Mouse (Mus musculus): ENCODE measurements around the gene Cdpf1.
A peak's percentile ranks its signal among the peaks of the same experiment; 100 is the strongest.

Cdpf1 gene

DNA sequence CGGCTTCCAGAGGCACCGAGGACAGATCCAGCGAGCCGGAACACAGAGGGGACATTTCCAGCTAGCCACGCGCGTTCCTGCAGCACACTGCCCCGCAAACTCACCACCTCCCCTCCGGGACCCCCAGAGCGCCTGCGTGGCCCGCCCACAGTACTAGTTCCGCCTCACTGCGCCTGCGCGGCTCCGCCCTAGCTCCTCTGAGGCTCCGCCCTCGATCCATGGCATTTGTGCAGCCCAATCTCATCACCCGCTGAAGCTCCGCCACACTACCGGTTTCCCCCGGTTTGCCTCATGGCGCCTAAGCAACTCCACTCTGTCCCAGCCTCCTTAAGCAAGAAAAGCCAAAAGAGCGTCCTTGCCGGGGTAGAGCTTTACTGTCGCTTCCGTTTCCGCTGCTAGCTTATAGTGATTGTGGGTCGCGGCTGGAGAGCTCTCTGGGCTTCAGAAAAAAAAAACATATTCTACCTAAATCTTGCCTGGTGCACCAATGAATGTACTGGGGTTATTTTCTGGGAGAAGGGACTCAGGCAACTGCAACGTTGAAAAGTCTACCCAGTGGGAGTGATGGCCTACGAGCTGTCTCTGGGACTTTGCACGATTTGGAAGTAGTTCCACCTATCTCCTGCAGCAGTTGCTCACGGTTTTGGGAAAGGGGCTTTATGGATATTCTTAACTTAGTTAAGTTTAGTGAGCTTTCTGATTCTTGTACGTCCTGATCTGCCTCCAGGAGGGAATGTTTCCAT, at the start of gene Cdpf1:
Cdpf1 (minus strand) TSS at position 163 of the 743 bp plus-strand sequence.
- peak; percentile 98 for DNase-seq

DNA sequence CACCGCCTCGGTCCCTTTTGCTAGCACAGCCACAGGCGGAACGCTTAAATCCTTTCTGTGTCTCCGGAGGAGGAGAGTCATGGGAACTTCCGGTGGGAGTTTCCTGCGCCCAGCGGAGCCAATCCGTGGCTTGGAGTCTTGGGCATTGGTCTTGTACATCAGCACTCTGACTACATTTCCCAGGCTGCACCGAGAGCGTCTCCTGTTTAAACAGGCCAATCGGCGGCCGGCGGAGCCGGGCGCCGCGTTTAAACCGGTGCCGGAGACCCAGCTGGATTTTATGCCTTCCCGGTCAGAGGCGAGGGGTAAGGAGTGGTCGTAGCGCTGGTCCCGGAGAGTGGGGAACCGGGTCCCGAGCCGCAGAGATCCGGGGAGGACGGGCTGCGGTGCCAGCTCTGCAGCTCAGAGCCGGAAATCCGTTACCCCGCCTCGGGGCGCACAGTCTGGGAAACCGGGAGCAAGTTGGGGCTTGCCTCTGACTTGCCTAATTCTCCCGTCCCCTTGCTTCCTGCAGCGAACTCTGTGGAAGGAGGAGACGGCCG, 48.1 kb upstream of the Cdpf1 start, which contains the start of gene Gtse1:
Gtse1 (plus strand) TSS at position 256 of the 542 bp plus-strand sequence.
- peak; percentile 90 to 92 for DNase-seq

DNA sequence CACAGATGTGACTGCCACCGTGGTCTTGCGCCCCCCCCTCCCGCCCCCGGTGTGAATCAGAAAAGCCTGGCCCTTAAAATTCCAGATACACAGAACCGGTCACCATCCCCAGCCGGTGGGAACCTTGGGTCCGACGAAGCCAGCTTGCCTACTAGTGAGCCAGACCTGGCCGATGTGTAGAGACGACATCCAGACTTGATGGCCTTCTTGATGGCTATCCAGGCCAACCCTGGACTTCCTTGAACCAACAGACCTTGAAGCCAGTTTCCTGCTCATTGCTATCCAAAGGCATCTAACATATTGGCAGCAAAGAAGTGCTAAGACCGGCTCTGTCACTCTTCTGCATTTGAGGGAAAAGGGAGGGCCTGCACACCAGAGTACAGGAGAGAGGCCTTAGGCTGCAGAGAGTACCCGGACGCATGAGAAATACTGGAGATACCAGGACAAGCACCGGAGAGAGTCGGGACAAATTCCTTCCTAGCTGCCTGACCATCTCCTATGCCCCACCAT, 47.5 kb upstream of the Cdpf1 start:
- no peak for DNase-seq

DNA sequence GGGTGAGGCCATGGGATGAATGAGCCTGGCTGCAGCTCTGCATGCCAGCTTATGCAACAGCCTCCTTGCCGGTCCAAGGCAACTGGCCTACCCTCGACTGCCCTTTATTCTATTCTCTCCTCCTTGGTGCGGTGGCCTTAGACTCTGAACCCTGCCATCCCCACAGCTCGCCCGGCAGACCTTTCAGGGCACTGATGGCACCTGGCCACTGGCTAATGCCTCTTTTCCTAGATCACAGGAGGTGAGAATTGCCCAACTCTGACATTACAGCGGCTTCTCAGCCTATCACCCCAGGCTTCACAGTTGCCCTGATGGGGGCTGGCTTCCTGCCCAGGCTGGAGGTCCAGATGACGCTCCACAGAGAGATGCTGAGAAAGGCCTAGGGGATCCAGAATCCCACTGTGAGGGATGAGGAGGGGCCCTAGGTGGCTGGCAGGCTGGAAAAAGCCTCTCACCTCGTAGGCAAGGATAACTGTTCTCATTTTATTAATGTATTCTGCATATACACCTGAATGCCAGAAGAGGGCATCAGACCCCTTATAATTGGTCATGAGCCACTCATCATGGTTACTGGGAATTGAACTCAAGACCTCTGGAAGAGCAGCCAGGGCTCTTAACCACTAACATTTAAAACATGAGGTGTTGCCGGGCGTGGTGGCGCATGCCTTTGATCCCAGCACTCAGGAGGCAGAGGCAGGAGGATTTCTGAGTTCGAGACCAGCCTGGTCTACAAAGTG, 40.3 kb upstream of the Cdpf1 start:
- no peak for DNase-seq

DNA sequence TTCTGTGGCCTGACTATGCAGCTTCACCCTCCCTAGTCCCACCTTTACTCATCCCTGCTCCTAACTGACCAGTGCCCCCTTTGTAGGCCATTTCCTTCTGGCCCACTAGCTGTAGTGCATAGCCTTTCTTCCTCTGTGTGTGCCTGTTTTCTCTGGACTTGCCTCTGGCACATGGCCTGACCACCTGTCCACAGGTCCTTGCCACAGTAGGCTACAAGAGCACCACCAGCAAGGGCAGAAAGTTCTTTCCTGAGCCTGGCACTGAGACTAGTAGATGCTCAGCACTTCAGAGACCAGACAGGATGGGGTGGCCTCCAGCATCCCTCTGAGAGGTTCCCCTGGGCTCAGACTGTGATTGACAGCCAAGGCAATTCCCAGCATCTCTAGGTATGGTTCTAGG, 33.6 kb upstream of the Cdpf1 start:
- DNase-seq, result no peak

DNA sequence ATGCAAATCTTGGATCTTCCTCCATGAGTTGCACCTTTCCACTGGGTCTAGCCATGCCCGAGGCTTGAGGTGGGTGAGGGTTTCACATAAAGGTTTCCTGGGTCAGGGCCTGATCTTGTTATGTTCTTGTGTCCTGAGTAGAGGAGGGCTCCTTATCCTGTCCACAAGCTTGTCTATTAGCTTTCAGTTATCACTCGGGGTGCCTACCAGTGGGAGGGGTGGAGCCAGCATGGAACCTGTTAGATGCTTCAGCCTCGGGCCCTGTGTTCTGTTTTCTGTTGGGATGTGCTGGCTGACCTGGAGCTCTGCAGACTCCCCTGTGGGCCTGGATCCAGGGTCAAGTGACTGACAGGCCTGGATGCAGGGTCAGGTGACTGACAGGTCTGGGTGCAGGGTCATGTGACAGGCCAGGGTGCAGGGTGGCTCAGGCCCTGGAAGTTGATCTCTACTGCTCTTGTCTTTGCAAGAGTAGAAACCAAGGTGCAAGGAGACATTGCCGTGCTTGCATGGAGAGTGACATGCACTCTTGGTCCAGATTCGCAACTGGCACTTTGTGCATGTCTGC, 30.4 kb upstream of the Cdpf1 start:
- no peak for DNase-seq

DNA sequence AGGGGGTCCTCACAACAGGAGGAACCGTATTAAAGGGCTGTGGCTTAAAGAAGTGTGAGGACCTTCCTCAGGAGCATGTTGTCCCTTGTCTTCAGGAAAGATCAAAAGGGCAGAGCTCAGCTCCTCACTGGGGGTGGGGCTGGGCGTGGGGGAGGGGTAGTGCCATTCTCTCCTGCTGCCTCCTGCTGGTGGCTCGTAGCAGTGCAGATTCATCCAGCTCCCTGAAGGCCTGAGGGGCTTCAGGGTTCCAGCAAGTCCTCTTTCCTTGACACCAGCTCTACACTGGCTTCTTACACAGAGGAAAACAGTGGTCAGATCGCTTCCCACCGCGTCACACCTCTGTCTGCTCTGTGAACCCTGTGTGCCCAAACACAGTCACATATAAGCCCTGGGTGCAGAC, 29.5 kb upstream of the Cdpf1 start:
- DNase-seq, result no peak

DNA sequence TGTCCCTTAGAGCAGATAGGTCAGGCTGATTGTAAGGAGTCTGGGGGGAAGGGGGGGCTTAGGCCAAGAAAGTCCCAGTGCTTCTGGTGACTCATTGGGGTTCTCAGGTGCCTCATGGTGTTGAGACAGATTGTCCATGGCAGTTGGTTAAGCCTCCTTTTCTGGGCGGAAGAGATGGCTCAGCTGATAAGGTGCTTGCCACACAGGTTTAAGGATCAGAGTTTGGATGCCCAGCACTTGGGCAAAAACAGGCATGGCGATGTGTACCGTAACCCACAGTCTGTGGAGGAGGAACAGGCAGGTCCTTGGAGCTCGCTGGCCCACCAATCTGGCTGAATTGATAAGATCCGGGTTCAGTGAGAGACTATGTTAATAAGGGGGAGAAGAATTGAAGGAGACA, 25.4 kb upstream of the Cdpf1 start:
- no peak for DNase-seq

DNA sequence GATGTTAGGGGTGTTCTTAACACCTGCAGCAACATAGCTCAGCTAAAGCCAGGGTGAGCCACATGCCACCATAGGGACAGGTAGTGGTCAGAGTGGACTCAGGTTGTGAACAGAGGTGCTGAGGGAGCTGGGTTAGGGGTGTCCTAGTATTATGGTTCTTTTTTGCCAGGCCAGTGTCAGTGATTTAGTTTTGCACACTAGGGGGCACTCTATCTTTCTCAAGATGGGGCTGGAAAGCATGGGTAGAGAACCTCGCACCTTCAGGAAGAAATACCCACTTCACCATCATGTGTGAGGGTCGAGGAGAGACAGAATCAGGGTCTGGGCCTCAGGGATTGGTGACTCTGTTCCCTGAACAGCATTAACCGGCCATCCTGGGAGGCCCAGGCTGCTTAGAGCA, 23.8 kb upstream of the Cdpf1 start:
- no peak for DNase-seq

DNA sequence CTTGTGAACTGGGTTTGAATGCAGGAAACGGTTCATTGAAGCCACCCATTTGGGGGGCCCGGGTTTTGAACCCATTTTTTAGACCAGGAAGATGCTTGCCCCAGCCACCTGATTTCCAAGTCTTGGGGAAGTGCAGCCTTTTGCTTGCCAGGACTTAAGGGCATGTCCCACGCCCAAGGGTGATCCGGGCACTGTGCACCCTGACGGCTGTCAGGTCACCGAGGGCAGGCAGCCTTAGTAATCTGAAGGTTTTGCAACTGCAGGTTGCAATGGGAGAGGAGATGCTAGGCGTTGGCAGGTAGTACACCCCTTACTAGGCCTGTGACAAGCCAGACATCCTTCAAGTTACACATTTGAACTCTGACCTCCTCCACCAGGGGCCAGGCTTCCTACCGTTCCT, 21.1 kb upstream of the Cdpf1 start:
- DNase-seq, result no peak

DNA sequence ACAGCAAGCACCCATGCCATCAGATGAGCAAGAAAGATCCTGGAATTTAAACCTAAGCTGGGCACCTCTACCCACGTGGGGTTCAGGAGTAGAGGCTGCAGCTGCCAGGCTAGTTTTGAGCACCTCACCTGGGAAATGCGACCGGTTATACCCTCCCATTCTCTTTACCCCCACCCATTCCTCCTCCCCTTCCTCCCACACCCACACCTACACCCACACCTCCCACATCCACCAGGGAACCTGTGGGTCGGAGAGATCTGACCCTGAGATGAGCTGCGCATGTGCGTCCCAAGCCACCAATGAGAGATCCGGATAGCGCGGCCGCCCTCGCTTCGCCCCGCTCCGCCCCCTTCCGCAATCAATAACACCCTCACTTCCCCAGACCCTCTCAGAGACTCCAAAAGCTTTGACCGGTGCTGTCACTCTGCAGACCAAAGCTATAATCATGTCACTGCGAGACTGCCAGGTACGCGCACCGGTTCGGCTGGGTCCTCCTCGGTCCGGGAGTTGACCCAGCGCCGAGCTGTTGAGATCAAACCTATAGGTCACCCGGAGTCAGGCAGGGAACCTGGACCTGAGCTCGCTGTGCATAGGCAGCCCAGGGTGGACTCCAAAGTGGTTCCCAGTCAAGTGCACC, 20.6 kb upstream of the Cdpf1 start, which contains the start of gene Ttc38:
Ttc38 (plus strand) TSS at position 353 of the 637 bp plus-strand sequence.
- DNase-seq, result peak; percentile 78 to 85

DNA sequence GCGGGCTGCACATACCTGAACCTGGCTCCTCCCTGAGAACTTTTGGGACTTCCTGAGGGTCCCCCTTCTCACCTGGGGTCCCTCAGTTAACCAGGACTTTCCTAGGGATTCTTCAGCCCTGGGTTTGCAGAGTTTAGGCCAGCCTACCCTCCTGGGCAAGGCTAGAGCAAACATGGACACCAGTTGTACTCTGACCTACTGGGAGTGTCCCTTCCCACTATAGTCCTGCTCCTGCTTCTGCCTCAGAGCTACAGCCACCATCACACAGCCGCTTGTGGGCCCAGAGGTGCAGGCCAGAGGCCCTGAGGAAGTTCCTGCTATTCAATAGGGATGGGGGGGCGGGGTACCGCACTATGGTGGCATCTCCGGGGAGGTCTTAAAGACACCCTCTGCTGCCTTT, 18.0 kb upstream of the Cdpf1 start:
- no peak for DNase-seq

DNA sequence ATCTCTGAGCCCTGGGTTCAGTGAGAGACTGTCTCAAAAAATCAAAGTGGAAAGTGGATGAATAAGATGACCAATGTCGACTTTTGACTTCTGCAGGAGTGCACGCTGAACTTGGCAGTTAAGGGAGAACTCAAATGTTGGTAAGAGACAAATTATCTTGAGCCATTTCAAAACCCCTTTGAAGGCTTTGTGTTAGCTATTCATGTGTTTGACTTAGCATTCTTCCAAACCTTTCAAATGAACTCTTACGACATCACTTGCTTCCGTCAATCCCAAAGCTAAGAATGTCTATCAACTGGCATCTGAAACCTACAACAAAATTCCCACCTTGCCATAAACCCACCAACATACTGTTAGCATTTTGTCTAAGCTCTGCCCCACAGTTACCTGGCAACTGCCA, 16.6 kb upstream of the Cdpf1 start:
- no peak for DNase-seq

DNA sequence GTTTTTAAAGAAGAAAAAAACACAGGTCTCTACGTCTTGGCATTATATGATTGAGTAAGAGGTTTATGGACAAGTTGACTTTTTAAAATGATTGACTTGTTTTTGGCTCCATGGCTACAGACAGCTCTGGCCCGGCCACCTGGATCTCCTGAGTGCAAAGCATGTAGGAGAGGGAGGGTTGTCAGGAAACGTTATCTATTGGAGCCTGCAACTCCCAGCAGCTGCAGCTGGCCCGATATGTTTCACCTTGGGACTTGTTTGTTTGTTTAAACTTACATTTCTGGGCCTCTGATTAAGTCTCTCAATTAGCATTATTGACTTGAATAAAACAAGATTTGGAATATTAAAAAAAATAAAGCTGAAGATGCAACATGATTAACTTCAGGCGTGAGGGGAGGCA, 15.2 kb upstream of the Cdpf1 start:
- DNase-seq, result no peak

DNA sequence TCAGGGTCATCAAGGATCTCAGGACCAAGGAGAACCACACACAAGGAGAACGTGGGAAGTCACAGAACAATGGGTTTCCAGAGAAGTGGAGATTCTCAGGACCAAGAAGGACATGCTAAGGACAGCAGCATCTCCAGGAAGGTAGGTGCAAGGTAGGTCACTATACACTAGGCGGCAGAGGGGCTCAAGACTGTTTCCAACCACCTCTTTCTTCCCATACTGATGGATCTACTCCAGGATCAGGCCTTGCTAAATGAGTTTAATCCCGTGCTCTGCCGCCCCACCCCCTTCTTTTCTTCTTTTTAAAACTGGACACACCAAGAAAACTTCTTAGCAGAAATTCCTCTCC, 10.5 kb upstream of the Cdpf1 start:
- DNase-seq, result no peak

DNA sequence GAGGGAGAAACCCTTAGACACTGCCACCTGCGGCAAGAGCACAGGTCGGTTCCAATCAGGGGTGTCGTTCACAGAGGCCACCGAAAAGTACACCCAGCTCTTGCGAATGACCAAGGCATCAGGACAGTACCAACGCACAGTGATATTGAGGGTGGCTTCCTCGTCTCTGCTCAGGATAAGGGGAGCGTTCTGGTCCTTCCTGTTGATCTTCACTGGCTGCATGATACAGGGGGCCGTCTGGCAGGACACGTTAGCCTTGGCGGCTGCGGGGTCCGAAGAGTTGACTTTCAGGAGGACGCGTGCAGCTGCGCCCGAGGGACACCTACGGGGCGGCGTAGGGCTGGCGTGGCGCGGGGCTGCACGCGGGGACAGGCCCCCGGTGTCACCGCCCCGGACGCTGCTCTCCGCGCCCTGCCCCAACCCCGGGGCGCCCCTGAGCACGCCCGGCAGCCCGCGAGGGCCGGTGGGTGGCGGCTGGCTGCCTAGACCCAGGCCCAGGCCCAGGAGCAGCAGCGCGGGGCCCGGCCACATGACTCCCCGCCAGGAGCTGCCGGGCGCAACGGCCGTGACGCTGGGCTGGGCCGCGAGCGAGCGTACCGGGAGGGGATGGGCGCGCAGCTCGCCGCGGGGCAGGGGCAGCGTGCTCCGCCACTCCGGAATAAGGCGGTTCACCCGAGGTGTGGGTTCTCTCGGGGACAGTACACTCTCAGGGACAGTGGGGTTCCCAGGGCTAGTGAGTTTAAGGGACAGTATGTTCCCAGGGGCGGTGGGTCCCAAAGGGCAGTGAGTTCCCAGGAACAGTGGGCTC, 9.9 kb upstream of the Cdpf1 start, which contains the start of gene Pkdrej:
Pkdrej (minus strand) TSS at position 532 of the 808 bp plus-strand sequence.
- no peak for DNase-seq

DNA sequence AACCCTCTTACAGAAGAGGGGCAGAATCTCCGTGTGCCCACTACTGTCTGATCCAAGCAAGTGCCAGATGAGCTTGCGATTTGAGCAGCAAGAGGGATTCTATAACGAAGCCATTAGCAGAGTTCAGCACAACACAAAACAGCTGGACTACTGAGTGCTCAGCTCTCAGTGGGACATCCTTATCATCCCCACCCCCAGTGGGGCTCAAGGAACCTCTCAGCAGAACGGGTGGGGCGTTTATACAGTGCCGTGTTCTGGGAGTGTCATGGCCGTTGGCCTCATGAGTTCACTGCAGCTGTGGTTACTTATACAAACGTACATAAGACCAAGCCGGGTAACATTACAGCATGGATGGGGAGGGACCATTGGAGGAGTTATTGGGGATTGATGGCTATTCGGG, 1.9 kb upstream of the Cdpf1 start:
- DNase-seq, result no peak

DNA sequence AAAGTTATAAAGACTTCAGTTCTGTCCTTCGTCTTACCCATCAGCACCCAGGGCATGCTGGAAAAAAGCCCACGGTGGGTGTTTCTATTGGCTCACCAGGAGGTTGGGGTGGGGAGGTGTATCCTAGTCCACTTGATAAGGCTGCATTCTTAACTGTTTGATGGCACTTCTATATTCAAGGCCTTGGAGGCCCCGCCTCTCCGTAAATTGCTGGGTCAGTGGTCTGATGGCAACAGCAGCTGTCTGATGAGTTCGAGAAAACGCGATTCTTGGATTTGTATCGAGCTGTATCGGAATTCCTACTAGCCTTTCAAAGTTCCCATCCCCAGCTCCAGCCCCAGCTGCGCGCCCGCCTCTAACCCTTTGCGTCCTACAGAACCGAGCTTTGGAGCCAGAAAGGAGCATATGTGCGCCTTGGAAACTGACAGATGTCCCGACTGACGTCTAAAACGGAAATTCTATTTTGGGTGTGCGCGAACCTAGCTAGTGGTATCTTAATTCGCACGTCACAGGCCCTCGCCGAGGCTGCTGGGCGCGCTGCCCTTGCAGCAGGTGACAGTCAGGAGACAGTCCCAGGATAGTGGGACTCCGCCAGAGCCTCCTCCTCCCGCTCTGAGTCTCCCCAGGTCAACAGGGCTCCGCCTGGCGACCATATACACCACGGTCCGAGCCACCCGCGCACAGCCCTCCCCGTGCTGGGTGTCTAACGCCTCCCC, 533 bp downstream of the Cdpf1 start:
- DNase-seq, result peak in 1 of 2 experiments; percentile 18

DNA sequence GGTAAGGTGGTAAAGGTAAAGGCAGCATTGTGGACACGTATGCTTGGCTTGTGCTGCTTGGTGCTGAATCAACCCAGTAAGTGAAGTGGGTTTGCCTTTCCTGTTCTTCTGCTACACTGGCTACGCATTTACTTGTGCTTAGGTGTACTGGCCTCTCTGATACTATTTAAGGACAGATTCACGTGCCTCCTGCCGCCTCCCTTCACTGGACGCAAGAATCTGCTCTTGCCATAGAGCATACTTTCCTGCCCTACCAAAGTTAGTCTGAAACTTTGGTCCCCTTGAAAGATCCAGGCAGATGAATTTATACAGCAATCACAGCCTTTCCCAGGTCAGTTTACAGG, 1.1 kb downstream of the Cdpf1 start:
- no peak for DNase-seq

DNA sequence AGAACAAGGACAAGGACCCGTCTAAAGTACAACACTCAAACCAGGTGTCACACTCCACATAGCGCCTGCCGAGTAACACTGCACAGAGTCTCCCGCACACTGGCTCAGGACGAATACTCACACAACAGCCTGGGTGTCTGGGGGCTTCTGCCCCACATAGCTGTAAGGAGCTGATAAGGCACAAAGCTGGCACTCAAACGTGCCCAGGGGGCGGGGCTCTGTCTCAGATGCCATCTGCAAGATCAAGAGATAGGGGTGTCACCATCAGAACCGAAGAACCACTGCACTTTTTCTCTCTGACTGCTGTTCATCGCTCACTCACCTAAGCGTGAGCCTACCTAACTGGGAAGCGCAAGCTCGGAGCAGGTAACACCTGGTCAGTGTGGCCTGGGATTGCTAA, 2.4 kb downstream of the Cdpf1 start:
- peak; percentile 52 to 68 for DNase-seq

DNA sequence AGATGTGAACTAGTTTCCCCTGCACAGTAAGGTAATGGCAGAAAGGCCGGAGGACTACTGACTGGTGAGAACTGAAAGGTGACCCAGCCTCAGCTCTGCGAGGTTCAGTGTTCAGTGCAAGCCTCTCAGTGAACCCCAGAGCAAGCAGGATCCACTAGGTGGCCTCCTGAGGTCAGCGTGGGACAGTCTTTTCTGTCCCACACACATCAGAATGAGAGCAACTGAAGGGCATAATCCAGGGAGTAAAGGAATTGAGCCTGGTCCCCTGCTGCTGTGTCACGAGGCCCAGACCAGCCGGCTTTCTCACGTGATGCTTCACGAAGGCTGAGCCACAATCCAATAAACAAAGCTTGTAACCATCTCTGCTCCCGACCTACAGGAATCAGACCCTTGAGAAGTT, 3.1 kb downstream of the Cdpf1 start:
- DNase-seq, result no peak

Data from thymus, adult 18-20 months (tissue).